Mouse (Mus musculus) left cerebral cortex, postnatal 25 days (tissue): ENCODE data around the gene Zfp385a. TPM values are rescaled to one million over a fixed set of nuclear protein-coding genes. Genes with fewer than 3 reads are reported as not detected.

Experiments
- DNase-seq, 2 experiments: peaks; one replicate each; pipeline ENCODE4 v3.0.0; 2022; ENCODE audit warnings: low spot score in 2 of 2, mixed read lengths in 1 of 2
- intact Hi-C: fragments of 180-260 bp; cut with DNase I; formaldehyde crosslinking; loops from one replicate; pipeline ENCODE4 v1.15.1; 2025
- total RNA-seq, 2 experiments: library from RNA; stranded (reverse); gene quantifications; 2 replicates each; pipeline ENCODE4 v1.2.3; 2021

Zfp385a gene
- total RNA-seq, 2 experiments from 2014 or later = 62.4 to 64.8 TPM

DNA sequence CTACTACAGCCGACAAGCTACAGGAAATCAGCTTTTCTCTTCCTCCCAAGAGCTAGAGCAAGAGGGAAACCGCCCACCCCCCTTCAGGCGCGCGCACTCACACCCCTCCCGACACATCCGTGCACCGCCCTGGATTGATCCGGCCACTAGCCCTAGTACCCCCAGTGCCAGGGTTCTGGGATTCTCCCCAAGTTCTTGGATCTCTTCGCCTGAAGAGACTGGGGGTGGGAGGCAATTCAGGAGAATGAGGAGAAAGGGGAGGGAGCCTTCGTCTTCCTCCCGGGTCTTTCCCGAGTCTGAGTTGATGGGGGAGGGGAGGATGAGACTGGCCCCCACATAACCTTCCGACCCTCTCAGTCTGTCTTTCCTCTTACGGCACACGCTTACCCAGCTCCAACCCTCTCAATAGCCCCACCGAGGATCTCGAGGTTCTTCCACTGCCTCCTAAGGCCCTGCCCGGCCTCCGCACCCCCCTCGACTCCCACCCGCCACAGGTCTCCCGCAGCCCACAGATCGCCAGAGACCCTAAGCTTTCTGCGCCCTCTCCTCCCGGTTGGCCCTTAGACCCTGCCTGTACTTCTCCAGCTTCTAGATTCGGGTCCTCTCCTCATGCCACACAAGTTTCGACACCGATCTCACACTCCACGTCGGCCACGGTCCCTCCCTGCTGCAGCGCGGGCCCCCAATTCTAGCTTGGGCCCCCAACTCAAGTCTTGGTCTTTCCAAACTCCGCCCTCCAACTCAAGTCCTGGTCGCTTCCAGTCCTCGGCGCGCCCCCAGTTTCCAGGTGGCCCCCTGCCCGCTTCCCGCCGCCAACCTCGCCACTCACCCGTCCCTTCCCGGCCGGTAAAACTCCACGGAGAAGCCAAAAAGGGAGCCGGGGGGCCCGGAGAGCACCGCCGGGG lies 25.8 kb upstream of the Zfp385a start:
- intact Hi-C loops = no loop called here

DNA sequence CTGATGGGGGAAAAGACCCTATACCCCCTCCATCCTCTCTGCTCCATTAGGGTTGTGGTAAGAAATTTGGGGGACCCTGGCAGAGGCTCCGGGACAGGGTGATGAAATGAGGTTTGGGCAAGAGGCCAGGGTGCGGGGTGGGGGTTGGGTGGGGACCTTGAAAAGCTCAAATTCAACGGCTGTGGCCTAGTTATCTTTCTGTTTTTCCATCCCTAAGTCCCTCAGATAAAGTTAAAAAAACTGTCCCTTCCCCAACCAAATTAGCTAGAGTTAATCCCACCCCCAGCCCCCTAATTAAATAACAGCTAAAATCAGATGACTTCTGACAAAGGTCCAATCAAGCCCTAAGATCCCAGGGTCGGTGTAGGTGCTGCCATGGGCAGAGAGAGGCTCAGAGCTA lies 24.9 kb upstream of the Zfp385a start:
- no peak for DNase-seq
- intact Hi-C loops = no loop called here

More for the DNA sequence above, 25.8 kb upstream of the Zfp385a start:
- no peak for DNase-seq

DNA sequence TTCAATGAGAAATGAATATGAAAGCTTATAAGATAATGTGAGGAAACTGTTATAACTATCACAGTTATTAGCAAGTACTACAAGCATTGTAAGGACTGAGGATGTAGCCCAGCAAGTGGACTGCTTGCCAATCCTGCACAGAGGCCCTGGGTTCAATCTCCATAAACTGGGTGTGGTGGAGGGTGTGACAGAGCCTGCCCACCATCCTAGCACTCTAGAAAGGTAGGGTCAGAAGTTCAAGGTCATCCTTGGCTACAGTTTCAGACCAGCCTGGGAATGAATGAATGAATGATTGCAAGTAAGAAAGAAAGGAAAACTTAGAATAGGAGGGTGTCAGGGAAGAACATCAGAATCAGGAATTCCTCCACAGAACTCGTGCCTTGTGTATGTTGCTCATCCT lies 23.9 kb upstream of the Zfp385a start:
- DNase-seq = no peak
- intact Hi-C loops = no loop called here

DNA sequence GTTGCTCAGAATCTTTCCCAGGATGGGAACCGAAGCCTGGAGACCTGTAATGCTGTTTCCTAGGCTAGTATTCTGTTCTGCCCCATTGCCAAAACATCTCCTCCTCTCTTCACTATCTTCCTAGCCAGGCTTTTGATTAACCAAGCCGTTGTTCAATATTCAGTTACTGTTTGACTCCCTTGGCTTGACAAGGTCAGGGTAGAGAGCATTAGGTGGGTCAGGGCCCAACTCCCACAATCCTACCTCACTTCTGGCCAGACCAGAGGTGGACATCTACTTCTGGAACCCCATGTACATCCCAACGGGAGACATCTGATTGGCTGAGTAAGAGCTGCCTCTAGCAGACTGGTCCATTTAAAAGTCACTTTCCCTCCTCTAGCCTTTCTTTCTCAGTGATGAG lies 23.1 kb upstream of the Zfp385a start:
- DNase-seq = no peak
- intact Hi-C loops = no loop called here

DNA sequence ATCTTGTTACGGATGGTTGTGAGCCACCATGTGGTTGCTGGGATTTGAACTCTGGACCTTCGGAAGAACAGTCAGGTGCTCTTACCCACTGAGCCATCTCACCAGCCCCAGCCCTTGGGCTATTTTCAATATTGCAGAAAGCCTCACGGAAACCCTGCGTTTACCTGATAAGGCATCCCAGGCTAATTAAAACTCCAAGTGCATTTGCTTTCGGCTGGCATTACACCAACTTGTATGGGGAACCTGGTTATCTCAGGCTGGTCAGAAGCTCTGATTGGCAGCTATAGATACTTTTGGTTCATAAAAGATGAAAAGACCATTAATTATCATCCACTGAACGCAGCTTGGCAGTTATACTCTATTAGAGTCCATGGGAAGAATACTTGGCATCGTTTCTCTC lies 22.4 kb upstream of the Zfp385a start:
- intact Hi-C loops = no loop called here

DNA sequence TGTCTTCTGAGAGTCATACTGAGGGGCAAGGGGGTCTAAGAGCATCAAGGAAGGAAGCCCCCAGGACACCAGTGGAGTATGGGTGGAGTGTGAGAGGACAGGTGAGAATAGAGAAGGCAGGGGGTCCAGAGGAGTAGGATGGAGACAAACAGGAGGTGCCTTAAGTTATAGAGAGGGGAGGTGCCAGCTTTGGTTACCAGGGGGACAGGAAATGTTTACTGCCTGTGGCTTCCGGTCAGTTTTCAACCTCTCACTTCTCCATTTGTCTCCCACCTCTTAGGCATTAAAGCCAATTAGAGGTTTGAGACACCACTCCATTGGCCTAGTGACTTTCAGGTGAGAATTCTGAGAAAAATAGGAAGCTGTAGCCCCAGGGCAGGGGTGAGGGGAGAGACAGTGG lies 21.4 kb upstream of the Zfp385a start:
- intact Hi-C loops = no loop called here

More for the DNA sequence above, 22.4 kb upstream of the Zfp385a start:
- DNase-seq = no peak

DNA sequence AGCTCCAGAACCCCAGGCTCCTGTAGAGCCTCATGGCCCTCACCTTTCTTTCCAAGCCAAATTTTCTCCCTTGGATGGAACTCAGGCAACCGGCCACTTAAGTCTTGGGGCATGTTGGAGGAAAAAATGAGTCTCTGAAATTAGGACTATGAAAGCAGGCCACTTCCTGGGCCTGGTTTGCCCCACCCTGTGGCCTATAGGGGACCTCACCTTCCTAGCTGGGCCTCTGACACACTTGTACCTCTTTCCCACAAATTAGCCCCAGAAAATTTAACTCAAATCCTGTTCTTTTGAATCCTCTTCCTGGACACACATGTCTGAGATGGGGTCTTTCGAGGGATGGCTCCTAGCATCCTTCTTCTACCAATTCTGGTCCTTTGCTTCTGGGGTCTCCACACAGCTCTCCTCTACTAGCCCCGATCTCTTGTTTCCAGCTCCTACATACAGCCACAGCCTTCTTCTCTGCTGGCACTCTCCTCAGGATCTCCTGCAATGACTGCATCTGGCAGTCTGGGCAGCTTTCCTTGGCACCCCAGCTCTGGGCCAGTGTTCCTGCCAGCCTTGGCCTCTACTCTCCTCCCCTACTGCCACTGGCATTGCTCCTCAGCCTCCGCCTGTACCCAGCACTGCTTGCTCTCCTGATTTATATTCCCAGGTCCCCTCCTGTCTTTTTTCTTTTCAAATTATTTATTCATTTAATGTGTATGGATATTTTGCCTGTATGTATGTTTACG lies 20.1 kb upstream of the Zfp385a start:
- intact Hi-C loops = no loop called here

More for the DNA sequence above, 21.4 kb upstream of the Zfp385a start:
- no peak for DNase-seq

DNA sequence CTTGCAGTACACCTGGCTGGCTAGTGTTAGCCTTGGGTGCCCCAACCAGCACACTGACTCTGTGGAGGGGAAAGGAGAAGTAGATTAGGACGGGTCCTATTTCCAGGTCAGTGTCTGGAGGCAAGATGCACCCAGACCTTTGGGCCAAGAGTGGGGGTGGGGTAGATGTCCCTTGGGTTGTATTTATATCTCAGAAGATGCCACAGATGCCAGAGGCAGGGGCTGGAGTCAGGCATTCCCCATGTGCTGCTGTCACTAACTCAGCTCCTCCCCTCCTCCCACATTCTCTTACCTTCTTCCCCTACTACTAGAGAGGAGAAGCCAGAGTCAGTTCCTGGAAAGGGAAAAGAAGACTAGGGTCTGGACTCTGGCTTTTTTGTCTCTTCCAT lies 19.2 kb upstream of the Zfp385a start:
- intact Hi-C loops = no loop called here
- DNase-seq = no peak

More for the DNA sequence above, 20.1 kb upstream of the Zfp385a start:
- peak in 1 of 2 experiments; percentile 46 for DNase-seq

DNA sequence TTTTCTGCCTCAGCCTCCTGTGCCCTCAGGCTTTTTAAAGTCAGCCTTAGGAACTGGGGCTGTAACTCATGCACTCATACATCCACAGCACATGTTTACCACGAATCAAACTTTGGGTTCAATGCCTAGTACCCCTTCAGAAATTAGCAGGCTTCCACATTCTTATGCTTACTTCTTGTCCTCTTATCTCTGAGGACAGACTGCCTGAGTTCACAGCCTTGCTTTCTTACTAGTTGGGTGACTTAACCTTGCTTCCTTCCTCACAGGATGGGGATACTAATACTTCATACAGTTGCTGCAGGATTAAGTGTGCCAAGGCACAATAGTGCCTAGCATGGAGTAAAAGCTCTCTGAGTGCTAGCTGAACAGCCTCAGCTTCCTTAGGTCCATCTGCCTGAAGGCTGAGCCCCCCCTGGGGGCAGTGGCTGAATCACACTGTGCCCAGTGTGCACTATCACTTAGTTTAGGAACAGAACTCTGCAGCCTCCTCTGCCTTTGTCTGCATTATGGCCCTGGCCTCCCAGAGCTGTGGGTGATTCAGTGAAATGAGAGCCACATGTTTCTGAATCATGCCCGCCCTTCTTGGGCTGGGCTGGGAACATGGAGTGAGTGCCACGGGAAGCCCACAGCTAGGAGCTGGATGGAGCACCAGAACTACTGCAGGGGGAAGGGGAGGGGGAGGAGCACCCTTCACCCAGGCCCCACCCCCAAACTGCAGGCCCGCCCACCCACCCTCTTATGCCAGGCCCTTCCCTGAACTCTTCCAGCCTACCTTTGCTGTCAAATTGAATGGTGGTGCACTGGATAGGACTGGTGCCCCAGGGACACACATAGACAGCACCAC lies 18.6 kb upstream of the Zfp385a start:
- peak in 1 of 2 experiments; percentile 51 for DNase-seq

DNA sequence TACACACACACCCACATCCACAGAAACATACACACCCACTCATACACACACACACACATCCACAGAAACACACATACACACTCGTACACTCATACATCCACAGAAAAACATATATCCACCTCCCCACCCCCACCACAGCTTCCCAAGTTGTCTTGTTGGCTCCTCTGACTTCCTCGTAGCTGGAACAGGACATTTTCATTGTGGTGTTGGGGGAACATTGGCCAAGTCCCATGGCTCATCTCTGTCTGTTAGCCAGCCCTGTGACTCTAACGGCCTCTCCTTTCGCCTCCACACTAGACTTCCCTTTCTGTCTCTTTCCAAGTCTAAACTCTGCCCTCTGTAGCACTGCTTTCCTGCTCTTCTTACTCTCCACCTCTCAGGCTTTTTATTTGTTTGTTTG lies 17.9 kb upstream of the Zfp385a start:
- intact Hi-C loops = no loop called here
- no peak for DNase-seq

More for the DNA sequence above, 18.6 kb upstream of the Zfp385a start:
- intact Hi-C loops = no loop called here

DNA sequence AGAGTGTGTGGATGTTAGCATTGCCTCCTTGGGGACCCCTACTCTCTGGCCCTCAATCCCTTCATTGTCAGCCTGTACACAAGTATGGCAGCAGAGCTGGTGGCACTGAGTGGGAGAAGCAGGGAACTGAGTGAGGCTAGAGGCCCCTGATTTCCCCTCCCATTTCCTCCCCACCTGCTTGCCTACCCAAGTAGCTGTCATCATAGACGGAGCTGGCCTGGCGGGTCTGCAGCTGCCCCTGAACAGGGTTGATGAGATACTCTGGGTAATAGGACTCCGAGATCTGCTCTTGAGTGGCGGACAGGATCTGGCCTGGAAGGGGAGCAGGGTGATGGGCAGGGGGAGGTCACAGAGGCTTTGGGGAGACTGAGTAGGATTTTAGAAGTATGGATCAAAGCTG lies 16.2 kb upstream of the Zfp385a start:
- no peak for DNase-seq
- intact Hi-C loops = no loop called here

DNA sequence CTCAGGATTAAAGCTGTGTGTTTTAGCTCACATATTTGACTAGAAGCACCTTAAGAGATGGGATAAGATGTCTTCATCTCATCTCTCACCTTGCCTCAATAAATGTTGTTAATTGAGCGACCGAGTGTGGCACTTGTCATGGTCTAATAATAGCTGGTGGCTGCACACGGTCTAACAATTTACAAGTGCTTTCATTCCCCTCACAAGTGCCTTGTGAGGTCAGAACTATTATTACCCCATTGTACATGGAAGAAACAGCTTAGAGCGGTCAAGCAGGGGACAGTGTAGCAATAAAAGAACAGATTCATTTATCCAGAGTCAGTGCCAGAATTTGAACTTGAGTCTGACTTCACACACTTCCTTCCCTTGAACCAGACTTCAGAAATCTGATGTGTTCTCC lies 15.5 kb upstream of the Zfp385a start:
- no peak for DNase-seq
- intact Hi-C loops = no loop called here

DNA sequence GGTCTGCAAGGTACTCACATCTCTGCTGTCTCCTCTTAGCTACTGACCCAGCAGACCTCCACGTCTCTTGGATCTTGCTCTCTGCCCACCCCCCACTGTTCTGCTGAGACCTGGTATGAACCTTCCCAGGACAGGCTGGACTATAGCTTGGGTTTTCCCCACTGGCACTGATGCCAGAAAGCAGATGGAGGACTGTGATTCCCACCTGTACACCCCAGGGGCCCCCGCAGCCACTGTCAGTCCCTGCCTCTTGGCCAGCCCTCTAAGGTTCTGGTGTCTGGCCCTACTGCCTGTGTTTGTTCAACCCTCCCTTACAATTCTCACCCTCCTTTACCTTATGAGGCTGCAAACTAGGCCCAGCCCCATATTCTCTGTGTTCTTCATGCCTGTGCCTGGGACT lies 14.8 kb upstream of the Zfp385a start:
- no peak for DNase-seq
- intact Hi-C loops = no loop called here

DNA sequence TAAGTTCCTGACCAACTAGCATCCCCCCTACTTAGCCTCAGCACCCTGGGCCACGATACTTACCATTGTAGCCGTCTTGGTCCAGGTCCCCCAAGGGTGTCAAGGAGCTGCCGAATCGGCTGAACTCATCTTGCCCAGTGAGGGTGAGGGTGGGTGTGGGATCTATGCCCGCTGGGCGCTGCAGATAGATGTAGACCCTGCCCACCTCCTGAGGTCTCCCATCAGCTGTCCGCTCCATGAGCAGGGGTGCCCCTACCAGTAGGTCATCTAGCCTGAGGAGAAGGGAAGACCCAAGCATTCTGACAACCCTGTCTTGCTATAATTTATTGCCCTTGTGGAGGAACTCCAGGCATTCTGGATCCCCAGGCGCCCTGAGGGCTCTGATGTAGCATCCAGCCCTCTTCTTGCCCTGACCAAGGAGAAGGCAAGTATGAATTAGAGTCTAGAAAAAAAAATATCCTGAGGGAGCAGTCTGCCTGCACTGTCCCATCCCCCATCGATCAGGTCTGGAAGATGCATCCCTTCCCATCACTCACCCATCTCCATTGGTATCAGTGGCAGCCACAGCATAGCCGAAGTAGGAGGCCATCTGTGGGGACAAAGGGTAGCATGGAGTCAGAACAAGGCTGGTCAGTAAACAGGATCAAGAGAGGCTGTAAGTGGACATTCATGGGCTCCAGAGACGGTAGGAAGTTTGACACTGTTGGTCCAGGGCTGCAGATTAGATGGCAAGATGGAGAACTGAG lies 13.8 kb upstream of the Zfp385a start:
- intact Hi-C loops = no loop called here
- no peak for DNase-seq

DNA sequence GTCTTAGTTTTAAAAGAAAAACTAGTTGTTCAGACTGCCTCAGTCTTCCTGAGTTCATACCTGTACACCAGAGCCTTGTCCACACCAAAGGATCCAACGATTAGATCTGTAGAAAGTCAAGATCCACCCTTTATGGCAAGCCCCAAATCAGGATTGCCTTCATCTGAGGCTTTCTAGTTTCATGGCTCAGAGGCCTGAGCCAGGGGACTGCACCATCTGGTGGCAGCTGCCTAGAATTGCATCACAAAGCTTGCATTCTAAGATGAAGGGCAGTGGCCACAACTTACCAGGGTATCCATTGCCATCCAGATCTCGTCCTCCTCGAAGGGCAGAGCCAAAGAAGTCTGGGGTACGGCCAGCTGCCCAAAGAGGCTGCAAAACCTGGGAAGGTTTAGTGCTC lies 13.0 kb upstream of the Zfp385a start:
- intact Hi-C loops = no loop called here
- peak in 1 of 2 experiments; percentile 52 for DNase-seq

DNA sequence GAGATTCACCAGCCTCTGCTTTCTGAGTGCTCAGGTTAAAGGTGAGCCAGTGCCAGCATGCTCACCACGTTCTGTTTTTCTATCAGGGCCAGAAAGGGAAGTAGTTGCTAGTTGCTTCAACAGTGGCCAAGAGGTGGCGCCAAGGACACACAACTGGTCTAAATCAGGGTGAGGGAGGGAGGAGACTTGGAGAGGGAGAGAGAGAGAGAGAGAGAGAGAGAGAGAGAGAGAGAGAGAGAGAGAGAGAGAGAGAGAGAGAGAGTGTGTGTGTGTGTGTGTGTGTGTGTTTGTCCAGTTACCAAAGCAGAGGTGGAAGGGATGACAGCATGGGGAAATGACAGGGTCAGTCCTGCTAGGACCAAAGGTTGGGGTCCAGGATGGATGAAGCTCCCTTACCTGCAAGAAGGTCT lies 7.4 kb upstream of the Zfp385a start:
- peak in 1 of 2 experiments; percentile 67 for DNase-seq
- intact Hi-C loops = loop anchor here (2.0 kb wide), 1 partner anchor 42 kb away; no protein-coding TSS in a partner anchor

DNA sequence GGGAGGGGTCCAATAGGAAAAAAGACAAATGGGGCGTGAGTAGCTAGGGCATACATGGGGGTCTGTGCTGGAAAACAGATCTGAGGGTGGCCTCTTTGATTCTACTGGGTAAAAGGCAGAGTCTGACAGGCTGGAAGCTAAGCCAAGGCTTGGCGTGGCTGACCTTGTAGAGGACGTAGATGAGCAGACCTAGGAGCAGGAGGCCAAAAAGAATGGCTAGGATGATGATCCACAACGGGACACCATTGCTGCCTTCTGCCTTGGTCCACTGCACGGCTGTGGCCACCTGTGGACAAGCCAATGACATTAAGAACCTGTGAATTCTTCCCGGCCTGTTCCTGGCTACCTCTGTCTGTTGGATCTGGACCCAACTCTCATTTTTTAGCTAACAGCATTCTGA lies 5.9 kb upstream of the Zfp385a start:
- intact Hi-C loops = loop anchor here (2.0 kb wide), 1 partner anchor 43 kb away; no protein-coding TSS in a partner anchor
- DNase-seq = no peak

DNA sequence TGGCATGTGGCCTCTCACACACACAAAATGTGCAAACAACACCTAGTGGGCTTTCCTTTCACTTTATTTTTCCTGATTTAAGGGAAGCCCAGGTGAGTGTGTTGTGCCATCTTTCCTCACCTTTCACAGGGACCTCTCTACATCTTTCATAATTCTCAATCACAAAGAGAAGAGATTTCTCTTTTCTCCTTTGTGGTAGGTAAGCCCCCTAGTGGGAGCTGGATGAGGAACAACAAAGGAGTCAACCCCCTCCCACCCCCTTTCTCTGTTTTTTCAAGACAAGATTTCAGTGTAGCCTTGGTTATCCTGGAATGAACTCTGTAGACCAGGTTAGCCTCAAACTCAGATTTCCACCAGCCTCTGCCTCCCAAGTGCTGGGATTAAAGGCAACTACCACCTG lies 3.7 kb upstream of the Zfp385a start:
- intact Hi-C loops = no loop called here
- DNase-seq = no peak

DNA sequence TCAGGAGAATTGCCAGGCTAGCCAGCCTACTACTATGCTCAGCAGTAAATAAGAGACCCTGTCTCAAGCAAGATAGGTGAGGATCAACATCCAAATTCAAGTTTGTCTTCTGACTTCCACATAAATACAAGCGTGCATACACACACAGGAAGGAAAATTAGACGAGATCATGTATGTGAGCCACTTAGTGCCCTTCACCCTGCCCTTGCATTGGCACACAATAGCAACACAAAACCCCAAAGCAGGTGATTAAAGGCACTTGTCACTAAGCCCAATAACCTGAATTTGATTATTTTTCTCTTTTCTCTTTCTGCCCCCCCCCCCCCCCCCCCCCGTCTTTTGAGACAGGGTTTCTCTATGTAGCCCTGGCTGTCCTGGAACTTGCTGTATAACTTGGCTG lies 3.1 kb upstream of the Zfp385a start:
- intact Hi-C loops = no loop called here

More for the DNA sequence above, 3.1 kb upstream of the Zfp385a start:
- DNase-seq = no peak
